Mouse (Mus musculus): Measurements from ENCODE around the gene Itga8.
A peak's percentile ranks its signal among the peaks of the same experiment; 100 is the strongest.

Itga8 gene

DNA sequence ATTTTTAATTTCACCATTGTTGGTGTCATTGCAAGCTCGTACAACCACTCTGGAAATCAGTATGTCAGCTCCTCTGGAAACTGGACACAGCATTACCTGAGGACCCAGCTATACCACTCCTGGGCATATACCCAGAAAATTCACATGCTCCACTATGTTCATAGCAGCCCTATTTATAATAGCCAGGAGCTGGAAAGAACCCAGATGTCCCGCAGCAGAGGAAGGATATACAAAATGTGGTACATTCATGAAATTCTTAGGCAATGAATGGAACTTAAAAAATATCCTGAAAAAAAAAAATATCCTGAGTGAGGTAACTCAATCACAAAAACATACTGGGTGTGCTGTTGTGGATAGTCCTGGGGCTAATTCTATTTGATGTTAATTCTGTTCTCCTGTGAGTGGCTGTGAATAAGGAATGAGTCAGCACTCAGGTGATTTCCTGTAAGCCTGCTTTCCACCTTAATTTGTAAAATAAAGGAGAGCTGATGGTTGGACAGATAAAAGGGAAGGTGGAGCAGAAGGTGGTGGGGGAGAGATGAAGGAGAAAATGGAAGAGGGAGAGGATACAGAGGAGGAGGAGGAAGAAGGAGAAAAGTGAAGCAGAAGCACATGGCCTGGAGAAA lies 224.3 kb downstream of the Itga8 start:
- DNase-seq: no peak

DNA sequence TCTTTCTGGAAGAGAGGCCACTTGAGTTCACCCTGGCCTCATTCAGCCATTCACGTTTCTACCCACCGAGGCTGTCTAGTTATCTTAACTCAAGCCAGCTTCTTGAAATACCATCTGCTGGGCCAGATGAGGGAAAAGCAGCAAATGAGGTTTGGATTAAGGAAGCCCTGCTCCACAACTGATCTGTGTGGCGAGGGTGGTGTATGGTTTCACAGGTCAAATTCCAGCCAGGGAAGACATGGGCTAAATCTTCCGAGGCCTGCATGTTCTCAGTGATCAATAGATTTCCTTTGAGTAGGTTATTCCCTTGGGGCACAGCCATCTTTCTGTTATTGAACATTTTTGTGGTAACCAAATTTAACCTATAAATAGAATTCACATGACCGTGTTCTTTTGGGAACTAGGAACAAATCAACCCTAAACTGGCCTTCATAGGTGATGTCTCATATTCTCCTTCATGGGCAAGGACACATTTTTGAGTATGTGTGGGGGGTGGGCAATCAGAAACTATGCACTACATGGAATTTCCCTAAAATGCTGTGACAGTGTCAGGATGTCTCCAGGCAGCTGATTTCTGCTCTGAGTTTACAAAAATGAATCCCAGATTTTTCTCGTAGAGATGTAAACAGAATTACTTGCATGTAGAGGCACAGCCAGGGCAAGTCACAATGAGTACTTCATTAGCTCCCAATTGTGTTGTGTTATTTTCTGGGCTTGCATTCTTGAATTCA lies 235.9 kb downstream of the Itga8 start:
- DNase-seq: no peak

DNA sequence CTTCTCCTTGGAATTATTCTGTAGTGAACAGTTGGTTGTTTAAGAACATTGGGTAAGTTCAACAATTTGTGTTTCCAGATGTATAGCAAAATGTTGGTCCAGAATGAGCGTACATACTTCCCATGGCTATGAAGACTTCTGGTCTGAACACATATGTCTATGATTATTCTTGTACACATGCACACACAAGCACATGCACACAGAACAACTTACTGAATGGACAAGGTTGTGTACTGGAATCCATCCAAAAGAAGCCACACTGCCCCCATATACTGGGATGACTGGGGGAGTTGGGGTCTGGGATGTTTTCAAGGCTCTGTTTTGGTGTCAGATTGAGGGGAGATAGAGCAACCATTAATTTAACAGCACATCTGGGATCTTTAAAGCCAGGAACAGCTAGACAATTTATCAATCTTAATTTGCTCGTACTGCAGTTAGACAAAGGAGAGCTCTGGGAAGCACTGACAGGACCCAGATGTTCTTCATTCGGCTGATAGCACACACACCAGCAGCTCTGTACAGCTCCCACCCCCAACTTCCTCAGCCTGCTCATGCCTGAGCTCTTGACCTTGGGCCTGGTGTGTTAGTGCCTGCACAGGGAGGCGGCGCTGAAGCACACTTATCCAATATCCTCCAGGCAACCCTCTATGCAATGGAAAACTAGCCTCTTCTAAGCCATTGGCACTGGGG lies 241.5 kb downstream of the Itga8 start:
- DNase-seq: peak; percentile 33

All from lung, postnatal 14 days (tissue).